Mouse (Mus musculus) heart, postnatal 25 days (tissue): ENCODE results near the gene Rnf5. TPM values are rescaled to one million over a fixed set of nuclear protein-coding genes. Genes with fewer than 3 reads are reported as not detected.

Source experiments
- DNase-seq: peaks from one replicate; pipeline ENCODE4 v3.0.0; 2022; ENCODE audit warnings: low spot score
- intact Hi-C: fragments of 180-260 bp; cut with DNase I; formaldehyde crosslinking; loops from one replicate; pipeline ENCODE4 v1.15.1; 2025
- total RNA-seq, 2 experiments: library from RNA; stranded (reverse); gene quantifications; 2 replicates each; pipeline ENCODE4 v1.2.3; 2021

Gene Rnf5
- total RNA-seq, 2 experiments from 2014 or later: 34.9 to 35.0 TPM

DNA sequence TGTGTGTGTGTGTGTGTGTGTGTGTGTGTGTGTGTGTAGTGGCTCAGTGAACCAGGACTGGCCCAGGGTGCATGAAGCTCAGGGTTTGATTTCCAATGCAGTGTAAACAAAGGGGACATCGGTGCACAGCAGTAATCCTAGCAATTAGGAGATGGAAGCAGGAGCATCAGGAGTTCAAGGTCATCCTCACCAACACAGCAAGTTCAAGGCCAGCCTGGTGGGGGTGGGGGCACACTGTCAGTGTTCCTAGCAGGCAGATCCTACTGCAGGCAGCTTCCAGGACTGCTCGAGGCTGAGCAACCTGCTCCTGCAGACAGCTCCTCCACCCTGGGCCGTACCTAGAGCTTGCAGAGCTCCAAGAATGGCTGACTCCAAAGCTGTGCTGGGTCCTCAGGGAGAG lies 40.9 kb downstream of the Rnf5 start:
- intact Hi-C loops: no loop called here

DNA sequence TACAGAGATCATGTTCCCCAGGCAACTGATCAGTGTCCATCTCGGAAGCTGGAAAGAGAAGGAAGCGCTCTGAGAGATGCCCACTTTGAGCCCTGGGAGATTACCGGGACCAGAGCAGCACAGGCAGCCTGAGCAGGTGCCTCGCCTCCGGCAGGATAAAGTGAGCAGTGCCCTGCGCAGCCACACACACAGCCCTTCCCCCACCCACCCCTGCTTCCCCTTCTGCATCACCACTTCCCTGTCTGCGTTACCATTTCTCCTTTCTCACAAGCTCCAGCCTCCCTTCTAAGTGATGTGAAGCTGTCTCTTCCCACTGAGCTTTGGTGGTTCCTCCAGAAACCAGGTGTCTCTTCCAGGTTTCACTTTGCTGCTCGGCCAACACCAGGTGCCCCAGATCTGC lies 42.3 kb downstream of the Rnf5 start:
- no peak for DNase-seq
- intact Hi-C loops: no loop called here

More for the DNA sequence above, 40.9 kb downstream of the Rnf5 start:
- DNase-seq: no peak

DNA sequence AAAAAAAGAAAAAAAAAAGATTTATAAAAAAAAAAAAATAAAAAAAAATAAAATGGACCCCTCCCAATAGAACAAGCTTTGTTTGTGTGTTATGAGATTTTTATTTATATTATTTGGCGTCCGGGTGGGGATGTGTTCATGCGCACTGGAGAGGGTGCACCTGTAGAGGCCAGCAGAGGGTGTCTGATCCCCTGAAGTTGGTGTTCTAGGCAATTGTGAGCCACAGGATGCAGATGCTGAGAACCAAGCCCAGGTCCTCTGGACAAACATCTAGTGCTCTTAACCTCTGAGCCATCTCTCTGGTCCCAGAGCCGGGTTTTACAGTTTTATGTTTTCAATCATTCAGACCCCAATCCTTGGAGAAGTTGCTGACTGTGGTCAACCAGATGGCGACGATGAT lies 43.1 kb downstream of the Rnf5 start:
- no peak for DNase-seq
- intact Hi-C loops: no loop called here

DNA sequence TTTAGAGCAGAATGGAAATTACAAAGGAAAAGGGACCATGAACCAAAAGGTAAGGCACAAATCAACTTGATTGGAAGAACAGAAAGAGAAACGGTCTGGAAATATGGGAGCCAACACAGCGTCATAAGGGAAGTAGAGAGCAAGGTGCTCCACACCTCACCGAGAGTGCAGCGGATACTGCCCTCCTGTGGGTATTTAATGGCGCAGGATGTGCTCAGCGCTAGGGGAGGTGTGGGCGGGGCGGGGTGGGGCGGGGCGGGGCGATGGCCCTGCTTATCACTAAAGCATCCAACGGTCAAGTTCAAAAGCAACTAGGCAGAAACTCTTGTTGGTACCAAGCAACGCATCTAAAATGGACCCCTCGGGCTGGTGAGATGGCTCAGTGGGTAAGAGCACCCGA lies 43.6 kb downstream of the Rnf5 start:
- DNase-seq: no peak
- intact Hi-C loops: loop anchor here (5.0 kb wide), 2 partner anchors 57 to 123 kb away; partner anchors contain the start of gene Egfl8

DNA sequence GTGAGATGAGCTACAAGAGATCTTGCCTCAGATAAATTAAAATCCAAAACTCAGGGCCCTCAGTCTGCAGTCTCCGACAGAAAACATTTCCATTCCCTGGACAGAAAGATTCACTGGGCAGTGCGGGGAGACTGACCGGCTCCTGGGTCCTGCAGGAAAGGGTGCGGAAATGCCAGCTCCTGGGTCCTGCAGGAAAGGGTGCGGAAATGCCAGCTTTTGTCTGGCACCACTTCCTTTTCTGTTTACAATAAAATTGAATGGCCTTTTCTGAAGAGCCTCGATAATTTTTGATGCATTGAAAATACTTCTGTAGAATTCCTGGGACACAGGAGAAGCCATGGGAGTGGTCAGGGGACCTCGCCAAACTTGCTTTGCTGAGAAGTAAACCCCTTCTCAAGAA lies 44.4 kb downstream of the Rnf5 start:
- intact Hi-C loops: loop anchor here (5.0 kb wide), 2 partner anchors 58 to 122 kb away; partner anchors contain the start of gene Egfl8

DNA sequence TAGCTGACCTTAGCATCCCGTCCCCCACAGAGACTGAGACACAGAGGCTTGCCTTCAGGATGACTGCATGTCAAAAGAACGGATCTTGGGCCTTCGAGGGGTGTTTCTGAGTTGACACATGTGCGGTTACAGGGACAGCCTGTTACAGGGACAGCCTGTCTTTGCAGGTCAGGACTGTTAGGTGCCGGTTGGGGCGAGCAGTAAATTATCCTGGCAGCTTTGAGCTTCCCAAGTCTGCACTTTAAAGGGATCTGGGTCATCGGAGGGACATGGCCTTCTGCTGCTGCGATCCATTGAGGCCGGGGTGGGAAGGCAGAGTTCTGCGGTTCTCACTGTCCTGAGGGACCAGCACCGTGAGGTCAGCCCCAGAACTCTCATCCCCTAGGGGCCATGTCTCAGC lies 46.1 kb downstream of the Rnf5 start:
- no peak for DNase-seq
- intact Hi-C loops: loop anchor here (5.0 kb wide), 2 partner anchors 60 to 120 kb away; partner anchors contain the start of gene Egfl8

More for the DNA sequence above, 44.4 kb downstream of the Rnf5 start:
- DNase-seq: no peak

DNA sequence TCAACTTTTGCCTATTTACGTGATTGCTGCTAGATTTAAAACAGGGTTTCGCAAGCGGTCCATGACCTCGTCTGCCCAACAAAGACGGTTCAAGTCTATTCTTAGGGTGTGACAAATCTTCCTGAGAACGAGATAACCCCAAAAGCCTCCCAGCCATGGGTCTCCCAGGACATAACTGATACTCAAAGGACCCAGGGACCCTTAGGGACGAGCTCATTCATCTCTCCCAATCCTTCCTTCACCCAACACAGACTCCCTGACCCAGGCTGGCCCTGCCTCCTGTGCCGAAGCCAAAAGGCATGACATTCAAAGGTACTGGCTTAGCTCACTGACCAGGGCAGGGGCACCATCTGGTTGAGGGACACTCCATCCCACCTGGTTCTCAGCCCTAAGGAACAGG lies 47.1 kb downstream of the Rnf5 start:
- DNase-seq: no peak
- intact Hi-C loops: loop anchor here (5.0 kb wide), 2 partner anchors 61 to 119 kb away; partner anchors contain the start of gene Egfl8

GRCm38 (mm10) chr17:34555483-34555882 lies 48.0 kb downstream of the Rnf5 start:
- peak; percentile 49 for DNase-seq
- intact Hi-C loops: loop anchor here (5.0 kb wide), 2 partner anchors 62 to 118 kb away; partner anchors contain the start of gene Egfl8

Other genes with a start within 250 kb of the Rnf5 start
- gene Btnl2, start 248.9 kb downstream of the Rnf5 start, total RNA-seq: under 1 TPM; 0.34 to 0.48 TPM
- gene Btnl1, start 226.6 kb downstream of the Rnf5 start, total RNA-seq: not detected
- under 1 TPM in 1 of 2 experiments, not detected in 1; 0.34 TPM for gene BC051142, start 204.9 kb downstream of the Rnf5 start, total RNA-seq
- gene Btnl4, start 126.4 kb downstream of the Rnf5 start, total RNA-seq: not detected
- gene Btnl6, start 86.3 kb downstream of the Rnf5 start, total RNA-seq: not detected
- 10 to 100 TPM; 35.3 to 47.2 TPM for gene Notch4, start 39.4 kb downstream of the Rnf5 start, total RNA-seq
- 1 to 10 TPM; 4.1 to 4.2 TPM for gene Gpsm3, start 13.9 kb downstream of the Rnf5 start, total RNA-seq
- gene Pbx2, start 12.4 kb downstream of the Rnf5 start, total RNA-seq: 10 to 100 TPM; 17.6 to 17.8 TPM
- gene Ager, start 5.8 kb downstream of the Rnf5 start, total RNA-seq: under 1 TPM in 1 of 2 experiments, not detected in 1; 0.56 TPM
- gene Agpat1, start 572 bp upstream of the Rnf5 start, total RNA-seq: 10 to 100 TPM; 65.8 to 66.8 TPM
- 1 to 10 TPM; 1.7 to 1.8 TPM for gene Egfl8, start 12.3 kb upstream of the Rnf5 start, total RNA-seq
- 10 to 100 TPM; 53.2 to 53.7 TPM for gene Ppt2, start 24.8 kb upstream of the Rnf5 start, total RNA-seq
- 1 to 10 TPM; 1.1 to 1.9 TPM for gene Prrt1, start 25.8 kb upstream of the Rnf5 start, total RNA-seq
- gene Fkbpl, start 41.1 kb upstream of the Rnf5 start, total RNA-seq: 1 to 10 TPM; 6.2 to 6.6 TPM
- 10 to 100 TPM; 15.6 to 17.8 TPM for gene Atf6b, start 43.5 kb upstream of the Rnf5 start, total RNA-seq
- 10 to 100 TPM; 32.1 to 42.1 TPM for gene Tnxb, start 66.8 kb upstream of the Rnf5 start, total RNA-seq
- gene C4b, start 140.2 kb upstream of the Rnf5 start, total RNA-seq: 10 to 100 TPM; 15.0 to 23.3 TPM
- not detected for gene Cyp21a1, start 200.9 kb upstream of the Rnf5 start, total RNA-seq
- 10 to 100 TPM in 1 of 2 experiments, 1 to 10 TPM in 1; 9.4 to 12.7 TPM for gene Stk19, start 233.3 kb upstream of the Rnf5 start, total RNA-seq
- gene Dxo, start 233.3 kb upstream of the Rnf5 start, total RNA-seq: 10 to 100 TPM; 11.1 to 11.6 TPM
- 10 to 100 TPM; 18.4 to 22.6 TPM for gene Skiv2l, start 246.5 kb upstream of the Rnf5 start, total RNA-seq
- gene Nelfe, start 246.7 kb upstream of the Rnf5 start, total RNA-seq: 10 to 100 TPM; 15.5 to 16.7 TPM